Comparison of ENCODE assay signal across 17 mouse cellular contexts in genomic region chr9:72204357-72204905, GRCm38 (mm10).
"Had no signal": no experiment of that assay in that cellular context is flagged by ENCODE, and none has a peak within 500 bp of the region (broad histone marks: within the 10 kb centered on the region; RNA-seq: fewer than 3 reads in every experiment).

No protein-coding gene starts in this region.

- H3K27ac ChIP-seq: midbrain, embryonic 10.5 days; midbrain, embryonic 13.5 days; neural tube, embryonic 13.5 days; neural tube, embryonic 15.5 days had no signal

- H3K4me3 ChIP-seq: midbrain, embryonic 10.5 days; midbrain, embryonic 13.5 days; myocyte; neural tube, embryonic 13.5 days; neural tube, embryonic 15.5 days had no signal

- DNase-seq: lung, adult 18-20 months; lung, embryonic 14.5 days; lung, postnatal 10 days; lung, postnatal 4 days; retina, postnatal 1 day; right cerebral cortex, adult 18-20 months; right cerebral cortex, postnatal 25 days; right cerebral cortex, postnatal 4 days; spleen, adult 18-20 months; thymus, adult 18-20 months; thymus, postnatal 25 days had no signal

- ATAC-seq: midbrain, embryonic 13.5 days; midbrain, embryonic 16.5 days had no signal
